Mouse (Mus musculus): Measurements from ENCODE around the gene Rnls.

The Rnls gene

DNA sequence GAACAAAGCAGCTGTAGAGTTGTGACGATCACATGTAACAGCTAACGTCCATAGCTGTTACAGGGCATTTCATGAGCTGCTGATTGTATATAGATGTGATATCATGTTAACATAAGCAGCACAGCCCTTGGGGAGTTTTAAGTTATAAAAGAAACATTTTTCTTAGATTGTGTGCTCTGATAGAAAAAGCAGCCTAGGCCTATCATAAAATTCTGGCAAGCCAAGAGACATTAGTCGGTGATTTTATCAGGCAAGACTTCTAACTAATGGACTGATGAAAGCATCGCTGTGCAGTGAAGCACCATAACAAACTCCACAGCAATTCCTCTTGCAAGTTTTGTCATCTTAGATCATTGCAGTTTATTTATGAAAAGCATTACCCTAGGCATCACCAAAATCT lies 190.9 kb downstream of the Rnls start:
- in situ Hi-C loops (cut with MboI, MseI), result no loop called here

DNA sequence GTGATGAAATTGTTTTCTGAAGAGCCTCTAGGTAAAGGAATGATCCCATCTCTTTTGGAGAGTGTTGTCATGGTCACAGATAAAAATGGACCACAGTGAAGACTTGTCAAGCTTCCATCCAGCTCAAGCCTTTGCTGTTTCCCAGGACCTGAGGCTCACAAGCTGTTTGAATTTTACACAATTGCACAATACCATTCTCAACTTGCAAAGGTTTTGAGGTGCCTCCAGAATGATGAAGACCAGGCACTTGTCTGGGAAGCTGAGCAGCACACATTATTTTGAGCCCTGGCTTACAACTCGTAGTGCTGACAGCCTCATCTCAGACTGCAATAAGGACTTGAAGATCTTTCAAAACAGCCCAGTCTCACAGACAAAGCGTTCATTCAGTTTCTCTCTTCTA lies 200.0 kb downstream of the Rnls start:
- in situ Hi-C loops (cut with MboI, MseI), result no loop called here

DNA sequence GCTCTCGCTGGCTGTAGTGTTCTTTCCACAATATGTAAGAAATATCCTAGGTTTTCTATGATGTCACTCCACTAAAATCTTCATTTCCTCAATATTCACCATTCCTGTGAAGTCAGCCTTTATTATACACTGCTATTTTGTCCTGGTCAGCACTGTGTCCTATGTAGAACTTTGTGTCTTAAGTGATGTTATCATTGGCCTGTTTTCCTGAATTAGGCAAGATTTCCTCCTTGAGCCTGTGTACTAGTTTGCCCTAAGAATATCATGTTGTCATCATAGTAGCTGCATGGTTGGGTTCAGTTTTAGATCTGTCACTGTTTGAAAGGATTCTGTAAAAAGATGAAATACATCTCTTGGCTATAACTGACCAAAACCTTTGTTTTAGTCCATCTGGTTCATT lies 203.3 kb downstream of the Rnls start:
- in situ Hi-C loops (cut with MboI, MseI), result no loop called here

DNA sequence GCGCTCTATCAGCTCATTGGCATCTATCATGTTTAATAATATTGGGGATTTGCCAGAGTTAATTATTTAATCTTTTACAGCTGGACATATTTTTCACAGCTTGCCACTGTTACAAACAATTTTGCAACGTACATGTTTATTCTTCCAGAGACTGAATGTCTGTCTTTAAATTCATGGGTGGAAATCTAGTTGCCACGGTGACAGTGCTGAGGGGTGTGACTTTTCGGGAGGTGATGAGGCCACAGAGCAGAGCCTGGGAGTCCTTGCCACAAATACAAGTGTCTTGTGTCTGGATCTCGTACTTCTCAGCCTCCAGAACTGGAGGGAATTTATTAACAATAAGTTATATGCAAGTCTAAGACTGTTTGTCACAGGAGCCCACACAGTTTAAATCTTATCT lies 212.5 kb downstream of the Rnls start:
- in situ Hi-C loops (cut with MboI, MseI), result loop anchor here (5.0 kb wide), 1 partner anchor 48 kb away; no protein-coding TSS in a partner anchor

DNA sequence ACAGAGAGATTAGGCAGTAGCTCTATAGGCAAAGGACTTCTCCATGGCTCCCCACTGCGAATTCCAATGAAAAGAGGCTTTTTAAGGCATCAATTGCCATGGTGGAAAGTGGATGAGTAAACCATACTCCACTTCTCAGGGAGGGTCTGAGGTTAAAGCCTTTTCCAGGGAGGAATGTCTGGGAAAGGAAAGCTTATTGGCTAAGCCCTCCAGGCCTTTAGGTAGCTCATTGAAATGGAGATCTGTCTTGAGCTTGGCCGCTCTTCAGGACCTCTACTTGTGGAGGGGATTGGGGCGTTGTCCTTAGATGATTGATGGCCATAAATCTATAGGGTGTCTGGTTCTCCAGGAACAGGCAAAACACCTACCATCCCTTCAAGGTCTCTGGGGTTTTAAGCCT lies 213.2 kb downstream of the Rnls start:
- in situ Hi-C loops (cut with MboI, MseI), result loop anchor here (5.0 kb wide), 1 partner anchor 48 kb away; no protein-coding TSS in a partner anchor

DNA sequence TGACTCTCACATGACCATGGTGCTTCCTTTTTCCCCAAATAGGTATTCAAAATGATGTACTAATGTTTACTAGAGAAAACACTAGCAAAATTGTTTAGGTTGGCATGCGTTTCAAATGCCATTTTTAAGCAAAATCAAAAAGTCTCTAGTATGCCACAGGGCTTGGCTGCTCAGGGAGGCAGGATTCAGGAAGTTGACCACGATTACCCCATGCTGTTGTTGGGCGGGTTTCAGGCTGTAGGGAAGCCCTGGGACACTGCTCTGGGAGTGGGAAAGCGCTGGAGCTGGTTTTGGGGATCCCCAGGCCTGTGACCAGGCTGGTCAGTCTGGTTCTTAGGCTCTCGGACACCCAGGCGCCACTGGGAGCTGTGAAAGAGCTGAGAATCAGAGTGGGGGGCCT lies 213.7 kb downstream of the Rnls start:
- in situ Hi-C loops (cut with MboI, MseI), result loop anchor here (5.0 kb wide), 1 partner anchor 49 kb away; no protein-coding TSS in a partner anchor

DNA sequence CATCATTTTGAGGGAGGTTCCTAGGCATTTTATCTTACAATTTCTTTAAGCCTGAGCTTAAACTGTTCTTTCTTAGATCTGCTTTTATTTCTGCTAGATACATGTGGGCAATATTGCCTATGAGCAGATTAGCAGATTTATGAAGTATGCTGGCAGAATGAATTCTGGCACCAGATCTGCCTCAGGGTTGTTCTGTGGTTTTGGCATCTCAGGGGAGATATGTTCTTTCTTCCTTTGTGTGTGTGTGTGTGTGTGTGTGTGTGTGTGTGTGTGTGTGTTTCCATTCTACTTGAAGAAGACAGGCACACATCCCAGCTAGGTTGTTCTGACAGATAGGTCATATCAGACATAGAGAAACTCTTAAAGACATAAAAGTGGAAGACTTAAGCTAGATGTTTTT lies 218.1 kb downstream of the Rnls start:
- in situ Hi-C loops (cut with MboI, MseI), result loop anchor here (5.0 kb wide), 1 partner anchor 42 kb away; no protein-coding TSS in a partner anchor

DNA sequence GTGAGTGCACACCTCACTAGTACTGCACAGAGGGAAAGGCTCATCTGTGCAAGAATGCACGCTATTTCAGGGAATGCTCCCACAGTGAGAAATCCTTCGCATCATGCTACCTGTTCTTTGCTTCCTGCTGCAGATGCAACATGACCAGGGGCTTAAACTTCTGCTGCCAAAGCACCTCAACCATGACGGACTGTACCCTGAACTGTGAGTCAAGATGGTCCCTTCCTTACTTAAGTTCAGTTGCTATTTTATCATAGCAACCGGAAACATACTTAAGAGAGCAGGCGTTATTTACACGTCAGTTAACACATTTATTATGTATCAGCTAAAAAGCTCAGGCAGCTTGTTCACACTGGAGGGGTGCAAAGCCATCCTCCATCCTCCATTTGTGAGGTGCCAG lies 222.2 kb downstream of the Rnls start:
- in situ Hi-C loops (cut with MboI, MseI), result loop anchor here (5.0 kb wide), 1 partner anchor 38 kb away; no protein-coding TSS in a partner anchor

DNA sequence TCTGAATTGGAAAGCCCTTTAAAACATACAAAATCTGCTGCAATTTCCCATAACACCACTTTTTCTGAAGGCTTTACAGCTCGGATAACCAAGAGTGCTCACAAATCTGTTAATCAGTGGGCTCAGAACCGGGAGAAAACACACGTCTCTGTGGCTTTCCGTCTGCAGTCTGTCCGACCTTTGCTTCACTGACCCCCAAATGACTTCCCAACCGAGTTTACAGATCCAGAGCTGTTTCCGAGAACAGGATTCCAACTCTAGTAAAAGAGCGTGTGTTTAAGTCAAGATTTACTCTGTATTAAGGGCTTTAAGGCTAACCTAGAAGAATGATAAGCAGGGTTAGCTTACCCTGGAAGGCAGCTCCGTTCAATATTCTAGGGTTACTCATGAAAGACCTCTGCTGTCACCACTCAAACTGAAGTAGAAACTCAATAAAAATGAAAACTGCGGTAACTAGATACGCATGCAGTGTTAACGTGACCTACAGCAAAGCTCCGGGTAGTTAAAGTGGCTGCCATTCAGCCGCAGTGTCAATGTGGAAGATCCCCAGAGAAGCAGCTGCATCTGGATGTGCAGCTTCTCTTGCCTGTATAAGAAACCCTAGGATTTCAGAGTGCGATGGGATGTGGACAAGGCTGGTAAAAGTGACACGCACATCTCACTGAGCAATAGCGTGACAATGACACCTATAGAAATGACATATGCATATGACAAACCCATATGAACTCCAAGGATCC lies 224.4 kb downstream of the Rnls start:
- in situ Hi-C loops (cut with MboI, MseI), result no loop called here

DNA sequence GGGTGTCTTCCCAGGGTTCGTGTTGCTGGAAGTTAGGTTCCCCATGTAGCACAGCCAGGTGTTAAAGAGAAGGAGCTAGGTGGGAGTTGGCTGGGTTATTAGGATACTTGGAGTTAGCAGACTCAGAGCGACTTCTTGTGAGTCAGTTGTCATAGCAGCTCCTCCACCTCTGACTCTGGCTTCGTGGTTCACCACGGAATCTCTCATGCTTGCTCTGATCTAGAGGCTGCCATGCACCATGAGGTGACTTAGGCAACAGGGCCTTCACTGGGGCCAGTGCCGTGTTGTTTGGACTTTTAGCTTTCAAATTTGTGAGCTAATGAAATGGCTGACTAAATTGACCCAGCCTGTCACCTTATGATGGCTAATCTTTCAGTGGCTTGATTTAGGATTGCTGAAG lies 227.3 kb downstream of the Rnls start:
- in situ Hi-C loops (cut with MboI, MseI), result no loop called here

DNA sequence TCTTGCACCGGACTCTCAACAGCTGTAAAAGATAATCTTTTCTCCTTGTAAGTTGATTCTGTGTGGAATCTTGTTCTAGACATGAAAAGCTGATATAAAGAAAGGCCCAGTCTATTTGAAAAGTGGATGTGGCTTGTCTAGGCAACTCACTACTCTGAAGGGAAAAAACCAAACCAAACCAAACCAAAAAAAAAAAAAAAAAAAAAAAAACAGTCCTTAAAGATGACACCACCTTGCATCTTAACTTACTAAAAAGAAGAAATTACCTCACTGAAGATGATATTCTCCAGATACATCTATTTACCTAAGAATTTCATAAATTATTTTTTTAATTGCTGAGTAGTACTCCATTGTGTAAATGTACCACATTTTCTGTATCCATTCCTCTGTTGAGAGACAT lies 230.2 kb downstream of the Rnls start:
- in situ Hi-C loops (cut with MboI, MseI), result no loop called here

DNA sequence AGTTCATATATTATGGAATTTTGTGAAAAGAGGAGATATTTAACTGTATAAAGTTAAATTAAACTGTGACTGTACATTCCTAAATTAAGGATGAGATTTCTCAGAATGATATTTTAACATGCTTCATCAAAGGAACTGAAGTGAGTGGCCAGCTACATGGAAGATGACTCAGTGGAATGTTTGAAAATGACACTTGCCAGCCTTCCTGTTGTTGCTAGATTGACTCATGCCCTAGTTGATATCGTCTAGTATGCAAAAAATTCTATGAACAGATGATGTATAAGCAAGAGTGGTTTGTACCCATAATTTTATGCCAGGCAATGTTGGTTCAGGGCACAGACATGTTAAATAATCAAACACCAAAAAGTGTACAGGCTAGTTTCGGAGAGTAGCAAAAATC lies 232.2 kb downstream of the Rnls start:
- in situ Hi-C loops (cut with MboI, MseI), result loop anchor here (5.0 kb wide), 1 partner anchor 62 kb away; no protein-coding TSS in a partner anchor

DNA sequence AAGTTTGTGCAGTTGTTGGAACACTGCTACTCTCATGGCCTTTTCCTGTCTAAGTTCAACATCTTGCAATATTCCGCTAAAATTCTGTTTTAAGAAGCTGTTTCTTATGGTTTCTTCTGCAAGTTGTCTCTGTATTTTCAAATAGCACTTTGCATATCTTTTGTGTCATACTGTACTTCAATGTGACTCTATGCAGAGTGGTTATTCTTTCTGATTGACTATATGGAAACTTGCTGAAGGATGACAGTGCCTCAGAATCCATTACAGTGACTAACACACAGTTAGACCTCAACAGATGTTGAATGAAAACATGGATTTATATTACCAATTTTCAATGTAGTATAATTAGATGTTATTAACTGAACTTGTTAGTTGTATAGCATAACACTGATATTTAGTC lies 232.9 kb downstream of the Rnls start:
- in situ Hi-C loops (cut with MboI, MseI), result loop anchor here (5.0 kb wide), 1 partner anchor 63 kb away; no protein-coding TSS in a partner anchor

DNA sequence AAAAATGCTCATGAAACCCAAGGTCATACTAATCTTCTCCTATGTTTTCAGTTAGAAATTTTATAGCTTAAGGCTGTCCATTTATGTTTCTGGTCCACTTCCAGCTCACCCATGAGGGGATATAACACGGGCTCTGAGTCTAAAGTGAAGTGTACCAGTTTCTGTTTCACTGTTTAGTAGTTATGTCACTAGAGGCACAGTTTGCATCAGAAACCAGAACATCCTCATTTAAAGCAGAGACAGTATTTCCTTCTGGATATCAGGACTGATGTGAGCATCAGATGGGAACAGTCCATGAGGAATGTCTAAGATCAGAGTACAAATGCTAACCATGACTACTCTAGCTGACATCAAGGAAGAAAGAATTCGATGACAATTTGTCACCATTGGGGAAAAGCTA lies 233.9 kb downstream of the Rnls start:
- in situ Hi-C loops (cut with MboI, MseI), result loop anchor here (5.0 kb wide), 1 partner anchor 64 kb away; no protein-coding TSS in a partner anchor

DNA sequence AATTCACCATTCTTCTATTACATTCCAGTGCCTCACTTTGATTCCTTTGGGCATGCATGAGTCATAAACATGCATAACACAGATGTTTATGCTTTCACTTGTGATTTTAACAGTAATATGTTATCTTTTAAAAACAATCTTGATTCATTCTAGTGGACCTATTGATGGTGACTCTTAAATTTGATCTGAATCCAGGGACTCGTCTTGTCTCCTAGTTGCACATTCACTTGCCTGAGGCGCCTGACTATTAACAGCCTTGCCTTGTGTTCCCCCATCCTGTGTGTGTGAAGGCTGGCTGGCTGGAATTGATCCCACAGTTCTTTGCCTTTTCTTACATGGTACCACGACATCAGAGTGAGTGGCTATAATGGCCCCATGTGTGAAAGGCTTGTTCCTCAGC lies 243.7 kb downstream of the Rnls start:
- in situ Hi-C loops (cut with MboI, MseI), result no loop called here

DNA sequence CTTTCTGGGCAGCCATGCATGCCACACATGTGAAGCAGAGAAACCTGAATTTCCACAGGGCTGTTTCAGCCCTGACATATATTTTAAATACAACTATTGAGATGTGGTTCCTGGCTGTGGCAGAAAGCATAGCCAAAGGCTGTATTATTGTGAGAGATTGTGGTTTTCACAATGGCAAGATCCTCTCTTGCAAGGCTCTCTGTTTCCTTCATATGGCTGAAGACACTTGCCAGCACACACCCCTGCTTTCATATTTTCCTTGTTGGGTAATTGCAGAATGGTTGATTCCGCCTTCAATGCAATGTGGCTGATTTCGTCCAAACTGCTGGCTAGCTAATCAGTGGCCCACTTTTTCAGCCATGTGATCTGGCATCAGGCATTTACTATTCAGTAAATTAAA lies 248.9 kb downstream of the Rnls start:
- in situ Hi-C loops (cut with MboI, MseI), result no loop called here

DNA sequence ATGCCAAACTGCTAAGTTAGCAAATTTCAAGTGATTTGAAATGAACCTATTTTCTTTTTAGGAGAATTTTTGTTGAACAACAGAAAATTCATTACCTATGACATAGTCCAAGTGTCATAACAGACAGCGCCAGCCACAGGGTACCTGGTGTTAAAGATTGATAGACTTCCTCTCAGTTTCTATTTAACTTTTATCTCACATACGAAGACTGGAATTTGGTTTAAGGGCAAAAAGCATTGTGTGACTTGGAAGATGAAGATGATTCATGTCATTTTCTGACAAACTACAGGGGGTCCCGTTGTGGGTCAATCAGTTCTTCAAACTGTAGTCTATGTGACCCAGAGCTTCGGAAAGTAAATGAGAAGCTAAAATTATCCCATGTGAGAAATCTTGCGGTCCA lies 254.8 kb downstream of the Rnls start:
- in situ Hi-C loops (cut with MboI, MseI), result no loop called here

DNA sequence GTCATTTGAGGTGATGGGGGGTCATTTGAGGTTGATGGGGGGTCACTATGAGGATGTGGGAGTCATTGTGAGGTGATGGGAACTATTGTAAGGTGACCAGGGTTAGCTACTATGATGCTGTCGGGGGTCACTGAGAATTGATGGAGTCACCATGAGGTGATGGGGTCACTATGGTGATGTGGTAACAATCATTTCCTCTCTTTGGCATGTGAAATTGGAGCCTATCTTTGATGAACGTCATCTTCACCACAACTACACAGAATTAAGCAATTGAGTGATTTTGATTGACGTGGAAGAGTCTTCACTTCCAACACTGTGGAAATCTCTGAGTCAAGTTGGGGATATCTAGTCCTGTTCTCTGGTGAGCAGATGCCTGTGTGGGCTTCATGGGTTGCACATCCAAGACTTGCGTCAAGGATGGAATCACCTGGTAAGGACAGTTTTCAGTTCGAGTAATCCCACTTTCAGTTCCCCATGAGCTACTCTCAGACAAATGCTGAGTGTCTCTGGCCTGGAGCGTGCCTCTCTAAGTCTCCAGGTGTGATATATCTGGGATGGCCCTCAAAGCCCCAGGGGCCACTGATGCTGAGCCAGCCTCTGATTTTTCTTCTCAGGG lies 269.4 kb downstream of the Rnls start:
- in situ Hi-C loops (cut with MboI, MseI), result no loop called here

DNA sequence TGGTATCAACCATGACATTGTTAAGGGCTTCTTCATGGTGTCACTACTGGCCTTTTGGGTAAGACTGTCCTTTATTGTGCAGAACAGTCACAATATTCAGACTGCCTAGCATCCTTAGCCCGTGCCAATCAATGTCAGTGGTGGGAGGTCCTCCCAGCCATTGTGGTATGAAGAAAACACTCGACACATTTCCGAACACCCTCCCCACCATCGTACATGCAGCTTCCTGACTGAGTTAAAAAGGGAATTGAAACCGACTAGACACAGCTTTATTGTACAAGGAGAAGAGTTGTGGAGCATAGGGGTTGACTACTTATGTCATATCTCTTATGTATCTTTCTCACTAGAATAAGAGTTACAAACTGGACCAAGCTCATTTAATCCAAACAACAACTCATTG lies 272.1 kb downstream of the Rnls start:
- in situ Hi-C loops (cut with MboI, MseI), result loop anchor here (10.0 kb wide), 1 partner anchor 95 kb away; no protein-coding TSS in a partner anchor

DNA sequence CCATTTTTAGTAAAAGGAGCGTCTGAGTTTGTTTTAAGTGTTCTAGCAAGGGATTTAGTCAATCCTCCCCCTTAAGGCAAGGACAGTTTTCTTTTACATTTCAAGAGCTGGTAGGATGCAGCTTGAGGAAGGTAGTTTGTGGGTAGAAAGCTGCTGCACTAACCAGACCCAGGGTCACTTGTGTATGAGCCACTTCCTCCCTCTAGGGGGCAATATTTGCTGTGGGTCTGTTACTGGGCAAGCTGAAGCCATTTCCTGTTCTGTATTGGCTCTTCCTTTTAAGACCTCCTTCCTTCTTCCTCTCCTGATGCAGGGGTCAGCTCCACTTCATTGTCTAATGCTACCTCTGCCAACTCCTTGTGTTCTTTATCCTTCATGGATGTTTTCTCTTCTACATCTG lies 273.2 kb downstream of the Rnls start:
- in situ Hi-C loops (cut with MboI, MseI), result loop anchor here (10.0 kb wide), 1 partner anchor 96 kb away; no protein-coding TSS in a partner anchor

DNA sequence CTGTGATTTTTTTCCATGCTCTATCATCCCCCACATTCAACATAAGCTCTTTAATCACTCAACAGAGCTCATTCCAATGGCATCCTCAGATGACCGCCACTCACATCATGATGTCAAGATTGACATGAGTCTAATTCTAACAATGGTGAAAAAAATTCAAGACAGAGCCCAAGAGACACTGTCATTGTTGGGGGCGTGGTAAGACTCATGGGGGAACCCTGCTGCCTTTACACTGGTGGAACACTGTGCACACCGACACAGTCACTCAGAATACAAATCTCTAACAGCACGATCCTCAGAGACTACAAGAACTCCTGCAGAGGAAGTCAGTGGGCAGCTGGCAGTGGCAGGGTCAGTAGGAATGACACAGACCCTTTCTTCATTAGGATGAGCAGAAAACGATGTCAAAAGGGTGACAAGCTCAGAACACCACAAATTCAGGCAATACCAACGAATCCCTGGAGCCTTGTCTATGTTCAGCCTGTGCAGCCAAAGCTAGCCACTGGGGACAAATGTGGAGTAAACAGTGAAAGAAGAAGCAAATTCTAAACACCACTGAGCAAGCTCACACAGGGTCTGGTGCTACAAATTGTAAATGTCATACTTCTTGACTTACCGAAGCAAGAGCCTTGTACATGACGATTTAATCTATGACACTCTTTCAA lies 277.3 kb downstream of the Rnls start:
- in situ Hi-C loops (cut with MboI, MseI), result loop anchor here (10.0 kb wide), 1 partner anchor 100 kb away; no protein-coding TSS in a partner anchor

DNA sequence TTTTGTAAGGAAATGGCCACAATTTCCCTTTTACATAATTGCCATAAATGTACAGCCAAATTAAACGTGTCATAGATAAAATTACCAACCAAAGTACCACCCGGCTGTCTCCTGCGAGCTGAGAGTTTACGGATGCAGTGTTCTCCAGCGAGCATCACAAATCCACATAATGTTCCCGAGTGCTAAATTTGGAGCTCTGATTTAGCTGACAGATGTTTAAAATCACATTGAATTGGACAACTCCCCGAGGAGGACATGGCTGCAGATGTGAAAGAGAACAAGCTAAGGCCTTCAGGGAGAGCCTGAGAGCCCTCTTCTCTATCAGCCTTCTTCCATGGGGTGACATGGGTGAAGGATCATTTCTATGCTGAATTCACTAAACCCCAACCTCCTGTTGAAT lies 278.3 kb downstream of the Rnls start:
- in situ Hi-C loops (cut with MboI, MseI), result loop anchor here (10.0 kb wide), 1 partner anchor 101 kb away; no protein-coding TSS in a partner anchor

All from regulatory T cell (primary cell).